Mouse (Mus musculus) cerebellum, adult 2 months (tissue): ENCODE data around the gene Olfr599. TPM values are rescaled to one million over a fixed set of nuclear protein-coding genes. Genes with fewer than 3 reads are reported as not detected.
"Not testable (repeated sequence)": the region's sequence is repeated elsewhere in the genome, so short reads cannot be mapped to it uniquely, and the experiment has no call there.

Experiments
- DNase-seq, 2 experiments: peaks; one replicate each; pipeline ENCODE4 v3.0.0; 2021
- H3K27ac ChIP-seq: fragments of 200-500 bp; 2 replicates; pipeline ENCODE4 v1.5.1; 2012; ENCODE audit warnings: low read length, control low read depth, inconsistent platforms; ENCODE audit not compliant: insufficient read depth
- H3K27me3 ChIP-seq: fragments of 200-500 bp; 2 replicates; pipeline ENCODE4 v1.6.1; 2012; ENCODE audit warnings: inconsistent platforms, mild to moderate bottlenecking, low read length, moderate library complexity; ENCODE audit not compliant: control insufficient read depth, insufficient read depth
- H3K4me1 ChIP-seq: fragments of 200-500 bp; 2 replicates; pipeline ENCODE4 v1.6.1; 2011; ENCODE audit warnings: low read length; ENCODE audit not compliant: control insufficient read depth, insufficient read depth
- H3K4me3 ChIP-seq: fragments of 200-500 bp; replicated peaks from 2 replicates; pipeline ENCODE3; 2011; ENCODE audit warnings: mild to moderate bottlenecking, low read depth, low read length, control low read depth; ENCODE audit not compliant: insufficient read depth
- CTCF ChIP-seq: fragments of 200-500 bp; IDR thresholded peaks from 2 replicates; pipeline ENCODE4 v1.5.1; 2011; ENCODE audit warnings: low read depth, mild to moderate bottlenecking, control low read depth, low read length, moderate library complexity, borderline replicate concordance; ENCODE audit not compliant: insufficient read depth
- POLR2A ChIP-seq: fragments of 200-500 bp; IDR thresholded peaks from 2 replicates; pipeline ENCODE4 v1.6.1; 2011; ENCODE audit warnings: low read length, control low read depth, borderline replicate concordance; ENCODE audit not compliant: insufficient read depth
- WGBS: fragments of 180-500 bp; shearing (Covaris S2); methylation state at CpG from one replicate; pipeline ENCODE4 v1.1.7; 2018; 5-methylcytosine and 5-hydroxymethylcytosine counted together
- polyA plus RNA-seq: library from polyadenylated mRNA; depleted of rRNA; stranded (reverse); fragments of >200 nt; gene quantifications from 2 replicates; pipeline ENCODE4 v1.2.3, GENCODE M21; 2012; rRNA removed

Olfr599 gene
- not detected in 2 replicates for polyA plus RNA-seq

DNA sequence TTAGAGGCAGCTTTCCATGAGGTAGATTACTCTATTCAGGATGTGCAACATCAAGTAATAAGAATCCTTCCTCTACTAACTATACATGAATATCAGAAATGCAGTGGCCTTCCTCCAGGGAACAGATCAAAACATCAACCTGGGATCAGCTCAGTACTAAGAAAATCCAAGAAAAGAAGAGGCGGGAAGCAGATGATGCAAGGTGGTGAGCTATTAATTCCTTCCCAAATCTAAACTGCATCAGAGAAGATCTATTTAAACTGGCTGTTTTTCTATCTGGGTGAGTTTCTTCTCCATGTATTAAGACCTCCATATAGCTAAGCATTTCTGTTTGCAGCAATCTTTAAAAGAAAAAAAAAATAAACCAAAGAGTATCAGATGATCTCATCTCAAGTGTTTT is at the start of gene Olfr599:
TSS of gene Olfr599 (plus strand) at position 301 of the 400 bp plus-strand sequence.
- H3K4me1 ChIP-seq, result no peaks in the 10 kb centered on the region
- H3K27me3 ChIP-seq, result no peaks in the 10 kb centered on the region
- no peak within 1 kb of the TSS for H3K4me3 ChIP-seq
- DNase-seq, result no peak
- 90% methylated on average over 1 of the region's 1 CpGs for WGBS
- no peak within 1 kb of the TSS for H3K27ac ChIP-seq
- no peak for TF ChIP-seq CTCF
- TF ChIP-seq POLR2A, result no peak

- not testable (repeated sequence) for H3K4me1 ChIP-seq, DNase-seq, H3K27me3 ChIP-seq, H3K27ac ChIP-seq, H3K4me3 ChIP-seq
- WGBS, result 87% methylated on average over 2 of the region's 2 CpGs
Observed at GRCm38 (mm10) chr7:103305348-103305747, 30.4 kb upstream of the Olfr599 start, which contains the start of gene Olfr596. TSS of gene Olfr596 (plus strand) at chr7:103305648.

GRCm38 (mm10) chr7:103316015-103316414 is 19.7 kb upstream of the Olfr599 start, which contains the start of gene Olfr597:
TSS of gene Olfr597 (plus strand) at chr7:103316315.
- H3K4me3 ChIP-seq, H3K27me3 ChIP-seq, DNase-seq, H3K4me1 ChIP-seq, H3K27ac ChIP-seq: not testable (repeated sequence)
- WGBS, result 84% methylated on average over 2 of the region's 2 CpGs

- DNase-seq, result no peak
- no peak within 1 kb of the TSS for H3K27ac ChIP-seq
- H3K4me1 ChIP-seq, result no peaks in the 10 kb centered on the region
- no peak within 1 kb of the TSS for H3K4me3 ChIP-seq
- H3K27me3 ChIP-seq, result no peaks in the 10 kb centered on the region
- TF ChIP-seq CTCF, result no peak
- no peak for TF ChIP-seq POLR2A
Observed at GRCm38 (mm10) chr7:103323268-103323667, 12.4 kb upstream of the Olfr599 start, which contains the start of gene Olfr598. TSS of gene Olfr598 (plus strand) at chr7:103323568.

- Histone ChIP-seq H3K27ac (no peak within 1 kb of the TSS), H3K27me3 (no peaks in the 10 kb centered on the region), H3K4me3 (no peak within 1 kb of the TSS), H3K4me1 (no peaks in the 10 kb centered on the region)
- no peak for TF ChIP-seq POLR2A
- TF ChIP-seq CTCF, result no peak
- DNase-seq, result no peak
Observed at GRCm38 (mm10) chr7:103349569-103349968, 13.9 kb downstream of the Olfr599 start, which contains the start of gene Olfr600. TSS of gene Olfr600 (minus strand) at chr7:103349669.

DNA sequence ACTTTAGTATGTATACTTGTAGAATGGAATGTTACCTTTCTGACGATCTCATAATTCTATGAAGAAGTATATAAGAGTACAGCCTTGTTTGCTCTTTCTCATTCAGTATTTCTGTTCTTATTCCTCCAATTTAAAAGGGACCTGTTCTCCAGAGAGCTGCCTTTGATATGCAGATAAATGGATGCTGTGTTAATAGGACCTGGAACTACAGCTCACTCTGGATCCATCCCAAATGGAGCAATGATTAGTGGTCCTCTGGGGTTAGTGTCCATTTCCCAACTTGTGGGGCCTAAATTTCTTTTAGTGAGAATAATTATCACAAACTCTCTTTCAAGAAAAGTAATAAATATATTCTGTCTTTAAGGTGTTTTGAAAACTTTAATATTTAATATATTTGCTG is 26.8 kb downstream of the Olfr599 start, which contains the start of gene Olfr601:
TSS of gene Olfr601 (minus strand) at position 101 of the 400 bp plus-strand sequence.
- Histone ChIP-seq H3K27ac (no peak within 1 kb of the TSS), H3K4me1 (no peaks in the 10 kb centered on the region), H3K27me3 (no peaks in the 10 kb centered on the region), H3K4me3 (no peak within 1 kb of the TSS)
- DNase-seq, result no peak
- 89% methylated on average over 1 of the region's 1 CpGs for WGBS
- TF ChIP-seq CTCF, result no peak
- TF ChIP-seq POLR2A, result no peak

DNA sequence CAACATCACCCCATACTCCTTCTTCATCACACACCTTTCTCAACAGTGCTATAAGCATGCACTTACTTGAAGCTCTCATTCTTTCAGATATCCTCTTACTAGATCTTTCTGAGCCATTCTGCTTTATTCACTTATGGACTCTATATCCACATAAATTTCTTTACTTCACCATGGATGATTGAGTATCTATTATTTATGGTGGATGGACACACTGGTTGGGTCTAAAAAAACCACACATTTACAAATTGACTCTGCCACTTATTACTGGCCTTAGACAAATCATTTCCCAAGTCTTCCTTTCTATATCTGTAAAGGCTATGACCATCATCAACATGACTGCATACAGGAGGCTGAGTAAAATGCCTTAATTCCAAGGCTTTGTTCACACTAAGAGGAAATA is 50.4 kb downstream of the Olfr599 start, which contains the start of gene Olfr603:
TSS of gene Olfr603 (minus strand) at position 101 of the 400 bp plus-strand sequence.
- no peak for TF ChIP-seq CTCF
- Histone ChIP-seq H3K27me3 (no peaks in the 10 kb centered on the region), H3K27ac (no peak within 1 kb of the TSS), H3K4me1 (no peaks in the 10 kb centered on the region), H3K4me3 (no peak within 1 kb of the TSS)
- no peak for DNase-seq

Other genes with a start within 250 kb of the Olfr599 start
- gene Olfr585, start 238.2 kb upstream of the Olfr599 start, polyA plus RNA-seq, result not detected in 2 replicates
- gene Olfr586, start 210.3 kb upstream of the Olfr599 start, polyA plus RNA-seq, result not detected in 2 replicates
- gene Olfr588-ps1, start 195.0 kb upstream of the Olfr599 start, polyA plus RNA-seq, result not detected in 2 replicates
- gene Olfr589, start 179.6 kb upstream of the Olfr599 start, polyA plus RNA-seq, result not detected in 2 replicates
- gene Olfr591, start 157.6 kb upstream of the Olfr599 start, polyA plus RNA-seq, result not detected in 2 replicates
- gene Olfr592, start 151.1 kb upstream of the Olfr599 start, polyA plus RNA-seq, result not detected in 2 replicates
- gene Olfr593, start 124.1 kb upstream of the Olfr599 start, polyA plus RNA-seq, result not detected in 2 replicates
- gene Olfr594, start 118.9 kb upstream of the Olfr599 start, polyA plus RNA-seq, result not detected in 2 replicates
- not detected in 2 replicates for gene Usp17ld, start 83.4 kb upstream of the Olfr599 start, polyA plus RNA-seq
- not detected in 2 replicates for gene Olfr596, start 30.3 kb upstream of the Olfr599 start, polyA plus RNA-seq
- gene Olfr597, start 19.6 kb upstream of the Olfr599 start, polyA plus RNA-seq, result not detected in 2 replicates
- gene Olfr598, start 12.3 kb upstream of the Olfr599 start, polyA plus RNA-seq, result not detected in 2 replicates
- not detected in 2 replicates for gene Olfr600, start 13.8 kb downstream of the Olfr599 start, polyA plus RNA-seq
- not detected in 2 replicates for gene Olfr601, start 26.7 kb downstream of the Olfr599 start, polyA plus RNA-seq
- gene Olfr603, start 50.3 kb downstream of the Olfr599 start, polyA plus RNA-seq, result not detected in 2 replicates
- not detected in 2 replicates for gene Usp17lc, start 79.2 kb downstream of the Olfr599 start, polyA plus RNA-seq
- not detected in 2 replicates for gene Olfr605, start 109.5 kb downstream of the Olfr599 start, polyA plus RNA-seq
- gene Olfr606, start 113.1 kb downstream of the Olfr599 start, polyA plus RNA-seq, result not detected in 2 replicates
- not detected in 2 replicates for gene Olfr607, start 128.2 kb downstream of the Olfr599 start, polyA plus RNA-seq
- gene Olfr608, start 134.0 kb downstream of the Olfr599 start, polyA plus RNA-seq, result not detected in 2 replicates
- not detected in 2 replicates for gene Olfr609, start 162.1 kb downstream of the Olfr599 start, polyA plus RNA-seq
- not detected in 2 replicates for gene Olfr610, start 176.2 kb downstream of the Olfr599 start, polyA plus RNA-seq
- not detected in 2 replicates for gene Olfr611, start 184.9 kb downstream of the Olfr599 start, polyA plus RNA-seq
- gene Olfr612, start 206.8 kb downstream of the Olfr599 start, polyA plus RNA-seq, result not detected in 2 replicates
- gene Olfr613, start 212.2 kb downstream of the Olfr599 start, polyA plus RNA-seq, result not detected in 2 replicates
- gene Olfr615, start 220.2 kb downstream of the Olfr599 start, polyA plus RNA-seq, result not detected in 2 replicates
- gene Olfr616, start 233.2 kb downstream of the Olfr599 start, polyA plus RNA-seq, result not detected in 2 replicates
- not detected in 2 replicates for gene Olfr617, start 237.1 kb downstream of the Olfr599 start, polyA plus RNA-seq